Mouse (Mus musculus) CH12.LX (cell line): ENCODE results near the gene Cd34.

ENCODE experiments used
- CHD2 ChIP-seq: IDR thresholded peaks from 2 replicates; pipeline ENCODE4 v1.6.1; 2011; ENCODE audit warnings: low read length, improper control_type of control experiment
- CTCF ChIP-seq, 2 experiments: IDR thresholded peaks in 1 of 2; conservative IDR thresholded peaks in 1 of 2; 2 replicates each; pipeline ENCODE4 v1.5.1; 2011 to 2012; ENCODE audit warnings: low read depth in 2 of 2, low read length in 2 of 2, improper control_type of control experiment in 1 of 2, inconsistent platforms in 1 of 2, mild to moderate bottlenecking in 1 of 2, moderate library complexity in 1 of 2
- HCFC1 ChIP-seq: IDR thresholded peaks from 2 replicates; pipeline ENCODE4 v1.6.1; 2012; ENCODE audit warnings: low read depth, mild to moderate bottlenecking, inconsistent platforms, low read length, improper control_type of control experiment
- MAFK ChIP-seq: IDR thresholded peaks from 2 replicates; pipeline ENCODE4 v1.6.1; 2011; ENCODE audit warnings: low read length, improper control_type of control experiment; ENCODE audit not compliant: insufficient replicate concordance
- MAX ChIP-seq: IDR thresholded peaks from 2 replicates; pipeline ENCODE4 v1.6.1; 2011; ENCODE audit warnings: low read length, improper control_type of control experiment

- TF ChIP-seq MAFK (no peak), CHD2 (no peak), CTCF (conservative IDR thresholded peaks at IDR 0.05 in 1 of 2, IDR thresholded peaks at IDR 0.05 in 1 of 2; ENCODE audit: low read depth in 2 of 2, low read length in 2 of 2) (no peak), MAX (no peak), HCFC1 (no peak)
Observed at GRCm38 (mm10) chr1:194962712-194963111, 24.1 kb downstream of the Cd34 start.
